Mouse (Mus musculus): Measurements from ENCODE around the gene Toe1.
"Not testable (repeated sequence)": the region's sequence is repeated elsewhere in the genome, so short reads cannot be mapped to it uniquely, and the experiment has no call there.

The Toe1 gene

DNA sequence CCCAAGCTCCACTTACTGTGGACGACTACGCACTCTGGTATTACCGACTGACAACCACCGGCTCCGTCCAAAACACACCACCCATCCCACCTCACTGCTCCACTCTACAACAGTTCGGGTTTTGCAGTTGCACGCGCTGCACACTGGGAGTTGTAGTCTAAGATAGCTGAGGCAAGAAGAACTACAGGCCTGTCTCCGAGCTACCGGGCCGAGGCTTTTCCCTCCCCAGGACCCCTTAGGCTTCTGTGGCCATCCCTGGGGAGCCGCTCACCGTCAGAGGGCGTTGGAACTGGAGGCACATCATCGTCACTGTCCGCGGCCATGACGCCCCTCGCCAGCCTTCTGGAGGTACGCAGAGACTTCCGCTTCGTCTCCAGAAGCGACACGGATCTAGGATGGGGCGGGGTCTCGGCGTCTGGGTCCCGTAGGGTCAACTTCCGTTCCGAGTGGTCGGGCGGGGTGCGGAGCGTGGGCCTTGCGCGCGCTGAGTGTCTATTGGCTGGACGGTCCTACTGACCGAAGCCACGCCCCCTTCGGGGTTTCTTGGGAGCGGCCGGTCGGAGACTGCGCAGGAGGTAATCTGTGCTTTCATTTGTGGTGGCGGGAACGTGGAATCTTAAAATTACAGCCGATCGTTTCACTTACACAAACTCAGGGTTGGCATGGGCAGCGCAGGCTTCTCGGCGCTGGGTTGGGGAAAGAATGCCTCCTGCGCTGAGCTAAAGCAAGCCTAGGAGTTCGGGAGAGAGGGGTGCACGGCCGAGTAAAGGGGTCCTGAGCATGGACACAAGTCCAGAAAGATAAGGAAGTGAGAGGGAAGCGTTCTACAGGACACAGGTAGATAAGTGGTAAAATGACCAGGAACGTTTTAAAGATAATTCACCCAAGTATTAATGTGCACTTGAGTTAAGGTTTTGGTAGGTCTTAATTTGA lies at the start of gene Toe1, which contains the start of gene Mutyh:
TSS of gene Toe1 (minus strand) at position 444 of the 933 bp plus-strand sequence.
TSS of gene Mutyh (plus strand) at position 527 of the 933 bp plus-strand sequence.
- peak; percentile 97 for DNase-seq (ENCODE audit: extremely low spot score)

DNA sequence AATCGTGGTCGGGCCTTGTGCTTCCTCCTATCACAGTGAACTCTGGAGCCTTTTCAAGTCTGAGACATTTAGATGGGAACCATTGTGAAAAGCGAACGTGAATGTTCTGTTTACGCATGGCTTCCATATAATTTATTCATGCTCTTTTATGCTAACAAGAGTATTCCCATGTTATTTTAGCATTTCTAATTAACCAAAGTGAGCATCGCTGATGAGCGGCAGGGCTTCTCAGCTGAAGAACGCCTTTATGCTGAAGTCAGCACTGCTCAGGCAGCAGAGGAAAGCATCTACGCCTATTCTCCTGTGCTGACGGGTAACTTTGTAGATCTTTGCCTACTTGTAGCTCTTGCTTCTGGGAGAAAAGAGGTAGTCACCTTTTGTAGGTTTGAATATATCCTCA lies 49.8 kb upstream of the Toe1 start:
- no peak for DNase-seq (ENCODE audit: extremely low spot score)

DNA sequence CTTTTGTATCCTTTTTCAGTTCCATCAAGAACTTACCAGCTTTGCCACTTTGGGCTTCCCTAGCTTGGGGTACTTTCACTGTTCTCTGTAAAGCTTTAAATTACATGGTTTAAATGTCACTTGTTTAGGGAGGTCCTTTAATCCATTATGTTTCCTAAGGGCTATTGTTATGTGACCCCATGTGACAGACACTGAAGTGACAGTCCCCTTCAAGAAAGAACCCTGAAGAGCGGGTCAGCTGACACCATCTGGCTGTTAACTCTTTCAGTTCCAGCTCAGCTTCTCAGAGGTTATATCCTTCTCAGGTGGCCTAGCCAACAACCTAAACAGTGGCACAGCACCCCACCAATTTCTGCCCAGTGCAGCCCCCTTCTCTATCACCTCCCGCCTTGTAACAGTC lies 46.8 kb upstream of the Toe1 start:
- DNase-seq (ENCODE audit: extremely low spot score), result no peak

DNA sequence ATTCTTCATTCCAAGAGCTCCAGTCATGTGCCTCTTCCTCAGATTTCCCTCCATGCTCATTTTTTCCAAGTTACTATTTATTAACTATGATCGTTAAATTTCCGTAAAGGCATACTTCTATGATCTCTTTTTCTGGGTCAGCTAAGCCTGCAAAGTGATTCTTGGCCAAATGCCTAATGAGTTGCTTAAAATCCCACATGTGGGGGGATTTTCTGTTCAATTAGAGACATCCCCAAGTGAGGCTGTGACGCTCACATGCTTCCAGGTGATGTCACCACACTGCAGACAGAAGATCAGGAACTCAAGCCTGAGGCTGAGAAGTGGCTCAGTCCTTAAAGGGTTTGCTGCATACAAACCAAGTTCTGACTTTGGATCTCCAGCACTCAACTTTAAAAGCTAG lies 42.5 kb upstream of the Toe1 start:
- no peak for DNase-seq (ENCODE audit: extremely low spot score)

DNA sequence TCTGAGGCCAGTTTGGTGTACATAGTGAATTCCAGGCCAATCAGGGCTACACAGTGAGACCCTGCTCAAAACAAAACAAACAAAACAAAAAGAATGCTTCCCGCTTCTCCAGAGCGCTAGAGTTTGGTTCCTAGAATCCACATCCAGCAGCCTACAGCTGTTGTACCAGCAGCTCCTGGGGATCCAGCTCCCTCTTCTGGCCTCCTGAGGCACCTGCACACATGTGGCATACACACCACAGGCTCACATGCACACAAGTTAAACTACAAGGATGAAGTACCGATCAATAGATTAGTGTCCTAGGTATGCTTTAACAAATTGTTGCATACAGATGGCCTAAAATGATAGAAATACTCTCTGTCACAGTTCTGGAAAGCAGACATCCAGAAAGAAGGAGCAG lies 36.9 kb upstream of the Toe1 start:
- DNase-seq (ENCODE audit: extremely low spot score), result no peak

DNA sequence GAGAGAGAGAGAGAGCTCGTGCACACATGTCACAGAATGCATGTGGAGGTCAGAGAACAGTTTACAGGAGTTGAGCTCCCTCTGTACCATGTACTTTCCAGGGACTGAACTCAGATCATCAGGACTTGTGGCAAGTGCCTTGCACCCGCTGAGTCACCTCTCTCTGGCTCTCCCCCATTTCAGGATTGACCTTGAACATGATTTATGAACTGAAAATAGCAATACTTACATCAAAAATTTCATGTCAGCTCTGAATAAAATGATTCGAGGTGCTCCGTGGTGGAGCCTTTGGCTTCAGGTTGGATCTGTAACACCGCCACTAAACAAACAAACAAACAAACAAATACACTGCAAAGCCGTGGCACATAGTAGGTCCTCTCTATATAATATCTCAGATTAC lies 33.4 kb upstream of the Toe1 start:
- DNase-seq (ENCODE audit: extremely low spot score), result no peak

DNA sequence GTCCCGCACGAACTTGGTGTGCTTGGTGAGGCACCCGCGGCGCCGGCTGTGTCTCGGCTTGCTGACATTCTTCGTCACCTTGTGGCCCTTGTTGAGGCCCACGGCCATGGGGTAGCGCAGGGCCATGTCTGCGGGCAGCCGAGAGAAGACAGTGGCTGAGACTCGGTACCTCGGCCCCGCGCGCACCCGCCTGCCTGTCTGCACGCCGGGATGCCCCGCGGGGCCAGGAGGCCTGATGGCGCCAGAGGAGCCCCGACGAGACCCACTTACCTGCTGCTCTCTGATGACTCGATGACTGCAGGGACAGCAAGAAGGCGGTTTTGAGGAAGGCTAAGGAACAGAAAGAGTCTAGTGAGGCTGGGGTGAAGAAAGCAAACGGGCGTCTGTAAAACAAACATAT lies 32.7 kb upstream of the Toe1 start:
- not testable (repeated sequence) for DNase-seq (ENCODE audit: extremely low spot score)

DNA sequence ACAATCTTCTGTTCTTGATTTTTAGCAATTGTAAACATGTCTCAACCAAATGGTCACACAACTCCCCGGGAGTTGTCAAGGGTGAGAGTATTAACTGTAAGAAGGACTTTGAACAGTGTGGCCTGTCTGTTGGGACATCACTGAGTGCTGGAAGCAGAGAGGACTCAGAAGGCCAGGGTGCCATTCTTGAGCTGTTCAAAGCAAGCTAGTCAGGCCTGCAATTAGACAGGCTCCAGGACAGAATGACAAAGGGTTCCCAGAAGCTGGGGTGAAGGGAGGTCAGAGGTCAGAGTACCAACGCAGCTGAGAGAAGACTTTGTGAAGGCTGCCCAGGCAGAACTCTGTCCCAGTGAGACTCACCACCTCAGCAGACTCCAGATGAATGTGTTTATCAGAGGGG lies 31.6 kb upstream of the Toe1 start:
- peak; percentile 53 for DNase-seq (ENCODE audit: extremely low spot score)

DNA sequence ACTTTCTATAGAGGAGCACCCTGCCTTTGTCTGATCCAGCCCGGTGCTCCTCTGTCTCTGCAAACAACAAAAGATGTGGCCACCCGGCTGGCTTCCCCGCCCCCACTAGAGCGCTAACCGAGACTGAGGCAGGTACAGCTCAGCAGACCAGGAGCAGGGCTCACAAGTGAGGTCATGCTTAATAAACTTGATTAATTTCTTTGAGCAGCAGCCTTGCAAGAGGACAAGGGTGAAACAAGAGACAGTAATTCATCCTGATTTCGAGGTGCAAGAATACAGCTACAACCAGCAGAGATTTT lies 22.6 kb upstream of the Toe1 start:
- DNase-seq (ENCODE audit: extremely low spot score), result peak; percentile 50

DNA sequence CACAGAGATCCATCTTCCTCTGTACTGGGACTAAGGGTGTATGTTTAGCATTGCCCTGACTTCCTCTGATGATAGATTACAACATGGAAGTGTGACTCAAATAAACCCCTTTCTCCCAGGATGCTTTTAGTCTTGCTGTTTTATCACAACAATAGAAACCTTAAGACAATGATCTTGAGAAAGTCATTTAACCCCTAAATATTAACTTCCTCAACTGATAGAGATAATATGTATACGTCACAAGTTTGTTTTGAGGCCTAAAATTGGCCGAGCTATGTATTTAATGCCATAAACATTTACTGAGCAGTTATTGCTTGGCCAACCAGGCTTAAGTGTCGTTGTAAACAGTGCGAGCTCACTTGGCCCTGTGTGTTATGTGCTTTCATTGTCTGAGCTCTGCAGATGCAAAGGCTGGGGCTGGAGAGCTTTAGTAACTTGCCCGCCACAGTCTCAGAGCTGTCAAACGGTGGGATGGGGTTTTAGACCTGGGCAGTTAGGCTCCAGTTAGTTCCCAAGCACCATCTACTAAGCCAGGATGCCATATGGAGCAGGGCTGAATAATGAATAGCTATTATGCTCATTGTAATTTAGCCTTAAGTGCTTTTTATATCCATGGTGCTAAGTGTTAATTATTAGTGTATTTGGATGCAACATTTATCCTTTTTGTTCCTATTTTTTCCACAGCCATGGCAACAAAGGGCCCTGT lies 22.1 kb upstream of the Toe1 start:
- no peak for DNase-seq (ENCODE audit: extremely low spot score)

DNA sequence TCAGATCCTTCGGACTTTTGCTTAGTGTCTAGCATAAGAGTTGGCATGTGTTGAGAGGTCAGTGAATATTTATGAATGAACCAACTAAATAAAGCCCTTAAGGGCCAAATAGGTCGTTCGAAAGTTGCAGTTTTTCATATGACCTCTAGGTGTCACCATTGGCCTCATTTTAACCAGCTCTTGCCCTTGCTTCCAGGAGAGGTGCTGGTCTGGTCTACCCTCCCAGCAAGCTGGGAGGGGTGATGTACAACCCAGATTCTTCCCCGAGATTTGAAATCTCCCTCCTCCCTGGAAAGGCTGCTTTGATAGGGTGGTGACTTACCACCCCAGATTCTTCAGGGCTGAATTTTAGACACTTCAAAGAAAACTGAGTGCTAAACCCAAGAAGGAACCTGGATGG lies 20.4 kb upstream of the Toe1 start:
- DNase-seq (ENCODE audit: extremely low spot score), result peak; percentile 69

DNA sequence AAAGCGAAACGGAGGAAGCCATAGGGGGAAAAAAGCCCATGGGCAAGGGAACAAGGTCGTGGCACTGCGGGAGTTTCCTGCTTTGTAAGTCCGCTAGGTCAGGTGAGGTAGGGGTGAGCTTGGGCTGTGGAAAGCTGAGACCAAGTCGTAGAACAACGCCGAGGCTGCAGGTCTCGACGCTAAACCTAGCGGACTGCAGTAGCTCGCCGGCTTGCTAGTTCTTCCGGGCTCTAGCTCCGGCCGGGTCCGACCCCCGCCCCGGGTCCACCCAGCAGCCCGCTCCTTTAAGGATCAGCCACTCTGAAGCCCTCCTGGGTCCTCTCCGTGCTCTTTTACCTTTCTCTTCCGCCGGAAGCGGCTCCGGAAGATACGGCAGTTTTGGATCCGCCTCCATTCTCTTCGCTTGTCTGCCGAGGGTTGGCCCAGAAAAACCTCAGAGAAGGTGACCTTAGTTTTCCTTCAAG lies 17.1 kb upstream of the Toe1 start:
- DNase-seq (ENCODE audit: extremely low spot score), result peak; percentile 71

DNA sequence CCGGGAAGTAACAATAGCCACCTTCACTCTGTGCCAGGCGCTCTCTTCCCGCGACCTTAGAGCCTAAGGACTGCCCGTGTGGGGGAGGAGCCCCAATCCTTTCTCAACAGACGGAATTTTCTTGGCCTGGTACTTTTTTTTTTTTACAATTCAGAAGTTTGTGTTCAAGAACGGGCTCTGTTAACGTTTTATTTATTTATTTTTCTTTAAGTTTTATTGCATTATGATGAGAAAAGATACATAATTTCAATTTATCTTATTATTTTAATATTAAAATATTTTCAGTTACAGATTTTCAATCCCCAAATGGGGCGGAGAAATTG lies 14.2 kb upstream of the Toe1 start, which contains the start of gene Hpdl:
TSS of gene Hpdl (minus strand) at position 14 of the 323 bp plus-strand sequence.
- no peak for DNase-seq (ENCODE audit: extremely low spot score)

DNA sequence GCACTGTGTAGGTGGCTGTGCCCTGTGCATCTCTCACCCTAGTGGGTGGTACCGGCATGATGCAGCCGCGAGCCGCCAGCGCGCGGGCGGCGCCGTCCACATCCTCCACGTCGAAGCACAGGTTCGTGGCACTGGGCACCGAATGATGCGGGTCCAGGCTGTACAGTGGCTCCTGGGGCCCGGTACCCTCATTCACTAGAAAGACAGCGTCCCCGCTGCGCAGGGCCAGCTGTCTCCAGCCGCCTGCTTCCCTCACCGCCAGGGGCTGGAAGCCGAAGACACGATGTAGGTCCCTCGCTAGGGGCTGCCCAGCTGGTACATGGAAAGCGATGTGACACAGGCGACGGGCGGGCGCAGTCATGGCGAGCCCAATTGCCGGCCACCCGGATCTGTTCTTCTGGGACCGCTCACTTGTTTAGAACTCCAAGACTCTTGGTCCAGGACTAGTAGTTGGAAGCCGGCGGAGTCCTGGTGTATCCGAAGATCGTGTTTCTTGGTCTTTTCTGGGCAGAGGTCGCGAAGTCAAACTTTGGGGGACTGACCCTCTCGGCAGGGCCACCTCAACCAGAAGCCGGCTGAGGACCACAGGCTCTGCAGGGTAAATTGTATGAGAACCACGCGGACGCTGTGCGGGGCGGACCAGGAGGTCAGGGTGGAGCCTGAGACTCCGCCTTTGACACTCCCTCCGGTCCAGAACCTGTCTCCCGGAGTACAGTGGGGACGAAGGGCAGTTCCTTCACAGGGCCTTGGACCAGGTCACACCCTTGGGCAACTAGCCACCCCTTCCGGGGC lies 13.7 kb upstream of the Toe1 start:
- peak; percentile 81 for DNase-seq (ENCODE audit: extremely low spot score)

DNA sequence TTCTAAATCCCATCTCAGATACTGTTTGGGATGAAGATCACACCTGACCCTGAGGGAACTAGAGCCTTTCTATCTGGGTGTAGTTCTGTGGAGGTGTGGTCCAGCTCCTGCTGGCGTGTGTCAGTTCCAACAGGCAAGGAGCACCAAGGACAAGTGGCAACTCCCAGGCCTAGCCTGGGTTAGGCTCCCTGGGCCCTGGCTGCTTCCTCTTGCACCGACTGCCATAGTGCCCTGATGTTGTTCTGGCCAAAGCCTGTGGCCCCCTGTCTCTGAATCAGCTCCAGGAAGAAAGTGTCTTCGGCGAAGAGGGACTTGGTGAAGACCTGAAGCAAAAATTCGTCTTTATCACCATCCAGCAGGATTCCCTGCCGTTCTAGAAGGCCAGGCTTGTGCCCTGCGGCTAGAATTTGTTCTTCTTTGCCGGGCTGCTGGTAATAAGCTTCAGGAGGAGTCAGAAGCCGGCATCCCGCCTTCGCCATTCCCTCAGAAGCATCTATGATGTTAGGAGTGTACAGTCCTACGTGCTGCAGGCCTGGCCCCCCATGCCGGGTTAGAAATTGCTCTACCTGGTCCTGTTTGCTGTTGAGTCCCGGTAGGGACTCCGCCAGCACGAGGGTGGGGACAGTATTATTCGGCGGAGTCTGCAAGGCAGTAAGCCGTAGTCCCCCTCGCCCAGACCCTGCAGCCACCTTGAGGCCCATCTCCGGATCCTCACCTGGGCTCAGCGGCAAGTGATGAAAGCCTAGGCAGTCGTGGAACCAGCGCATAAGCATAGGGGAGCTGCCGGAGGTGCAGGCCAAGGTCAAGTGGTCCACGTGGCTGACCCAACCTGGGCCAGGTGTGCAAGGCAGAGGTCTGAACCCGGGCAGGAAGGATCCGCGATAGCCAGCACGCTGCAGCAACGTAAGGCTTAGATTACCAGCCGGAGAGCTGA lies 12.8 kb upstream of the Toe1 start:
- peak; percentile 20 for DNase-seq (ENCODE audit: extremely low spot score)

DNA sequence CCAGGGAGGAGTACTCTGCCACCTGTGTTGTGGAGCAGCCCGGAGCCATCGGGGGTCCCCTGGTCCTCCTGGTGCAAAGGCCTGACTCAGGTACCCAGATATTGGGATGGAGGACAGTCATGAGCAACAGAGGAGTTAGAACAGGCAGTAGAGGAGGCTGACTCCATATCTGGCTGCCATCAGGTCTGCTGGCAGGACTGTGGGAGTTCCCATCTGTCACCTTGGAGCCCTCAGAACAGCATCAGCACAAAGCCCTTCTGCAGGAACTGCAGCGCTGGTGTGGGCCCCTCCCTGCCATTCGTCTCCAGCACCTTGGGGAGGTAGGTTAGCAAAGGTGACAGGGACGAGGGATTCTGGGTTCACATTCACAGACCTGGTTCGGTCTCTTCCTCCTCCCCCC lies 10.0 kb upstream of the Toe1 start:
- no peak for DNase-seq (ENCODE audit: extremely low spot score)

DNA sequence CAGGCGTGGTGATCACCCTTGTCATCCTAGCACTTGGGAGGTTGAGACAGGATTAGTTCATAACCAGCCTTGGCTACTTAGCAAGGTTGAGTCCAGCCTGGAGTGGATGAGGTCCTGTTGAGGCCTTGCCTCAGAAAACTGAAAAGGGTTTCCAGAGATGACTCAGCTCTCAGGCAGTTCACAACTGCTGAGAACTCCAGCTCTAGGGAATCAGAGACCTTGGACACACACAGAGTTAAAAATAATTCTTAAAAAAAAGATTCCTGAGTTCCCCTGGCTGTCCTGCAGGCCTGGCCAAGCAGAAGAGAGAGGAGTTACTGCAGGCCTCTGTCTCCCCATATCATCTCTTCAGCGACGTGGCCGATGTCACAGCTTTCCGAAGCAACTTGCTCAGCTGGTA lies 7.8 kb upstream of the Toe1 start:
- no peak for DNase-seq (ENCODE audit: extremely low spot score)

DNA sequence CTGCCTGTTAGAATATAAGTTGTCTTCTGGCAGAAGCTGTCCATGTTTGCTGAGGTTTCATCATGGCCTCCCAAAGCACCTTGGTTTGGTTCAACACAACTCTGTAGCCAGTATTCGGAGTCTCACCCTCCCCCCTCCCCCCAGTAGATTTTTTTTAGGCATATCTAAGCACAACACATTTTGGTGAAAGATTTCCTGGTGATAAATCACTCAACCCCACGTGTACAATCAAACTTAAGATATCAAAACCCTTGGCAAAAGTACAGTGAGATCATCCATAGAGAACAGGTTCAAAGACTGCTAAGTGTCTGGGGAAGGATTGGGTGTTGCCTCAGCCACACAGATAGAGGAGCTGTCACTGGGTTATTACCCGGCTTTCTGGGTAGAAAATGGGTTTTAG lies 3.6 kb upstream of the Toe1 start:
- DNase-seq (ENCODE audit: extremely low spot score), result no peak

DNA sequence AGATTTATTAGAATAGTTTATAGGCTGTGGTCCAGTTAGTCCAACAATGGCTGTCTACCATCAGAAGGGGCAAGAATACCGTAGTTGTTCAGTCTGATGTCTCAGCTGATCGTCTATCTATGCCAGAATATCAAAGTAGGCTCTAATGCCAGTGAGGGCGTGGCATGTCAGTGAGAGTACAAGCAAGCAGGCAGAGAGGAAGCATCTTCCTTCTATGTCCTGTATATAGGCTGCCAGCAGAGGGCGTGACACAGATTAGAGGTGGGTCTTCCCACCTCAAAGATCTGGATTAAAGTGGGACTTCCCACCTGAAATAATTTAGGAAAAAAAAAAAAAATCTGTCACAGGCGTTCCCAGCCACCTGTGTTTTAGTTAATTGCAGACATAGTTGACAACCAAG lies 7.5 kb downstream of the Toe1 start:
- peak; percentile 29 for DNase-seq (ENCODE audit: extremely low spot score)

DNA sequence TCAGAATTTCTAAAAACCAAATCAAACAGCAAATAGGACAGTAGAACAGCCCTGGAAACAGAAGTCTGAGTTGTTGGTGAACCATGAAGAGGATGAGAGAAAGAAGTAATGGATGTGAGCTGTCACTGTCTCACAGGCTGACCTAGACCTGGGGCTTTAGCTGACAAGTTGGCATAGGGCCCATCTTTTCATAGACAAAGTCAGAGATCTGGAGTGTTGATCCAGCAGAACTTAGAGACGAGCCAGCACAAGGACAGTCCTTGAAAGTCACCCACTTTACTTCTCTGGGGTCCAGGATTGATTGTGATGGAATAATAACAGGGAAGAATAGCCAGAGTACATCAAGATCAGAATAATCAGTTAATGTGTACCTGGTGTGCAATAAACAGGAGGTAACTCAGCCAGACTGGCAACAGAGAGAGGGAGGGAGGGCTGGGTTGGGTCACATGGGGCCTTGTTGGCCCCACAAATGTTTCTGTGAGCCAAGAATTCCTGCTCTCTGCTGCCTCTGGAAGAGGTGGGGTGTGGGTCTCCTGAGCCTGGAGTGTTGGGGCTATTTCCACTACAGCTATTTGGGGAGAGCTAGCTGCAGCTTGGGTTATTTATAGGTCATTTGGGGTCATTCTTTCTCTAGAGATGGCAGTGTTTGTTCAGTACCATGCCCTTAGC lies 10.9 kb downstream of the Toe1 start:
- DNase-seq (ENCODE audit: extremely low spot score), result no peak

DNA sequence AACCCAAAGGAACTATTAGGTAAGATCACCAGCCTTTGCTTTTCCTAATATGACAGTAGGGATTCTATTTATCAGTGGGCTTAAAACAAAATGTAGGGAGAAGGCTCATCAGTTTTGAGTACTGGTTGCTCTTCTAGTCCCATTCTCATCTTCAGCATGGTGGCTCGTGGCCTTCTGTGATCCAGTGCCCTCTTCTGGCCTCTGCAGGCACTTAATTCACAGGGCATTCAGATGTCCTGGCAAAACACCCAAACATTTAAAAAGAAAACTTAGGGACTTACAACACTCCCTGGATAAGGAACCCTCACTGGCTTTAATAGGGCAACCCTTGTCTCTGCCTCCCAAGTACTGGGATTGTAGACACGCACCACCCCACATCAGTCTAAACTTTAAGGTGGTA lies 13.2 kb downstream of the Toe1 start:
- no peak for DNase-seq (ENCODE audit: extremely low spot score)

All from embryo, embryonic 9.5 days (tissue).